Mouse (Mus musculus) intestine, embryonic 16.5 days (tissue): ENCODE measurements around the gene Mypn. TPM values are rescaled to one million over a fixed set of nuclear protein-coding genes. Genes with fewer than 3 reads are reported as not detected.

Experiments used
- ATAC-seq: fragments of 200-750 bp; cut with Nextera tagmentation; 2 replicates; pipeline ENCODE4 v1.8.0; 2017; ENCODE audit warnings: moderate TSS enrichment, moderate library complexity
- H3K27ac ChIP-seq: fragments of 300-500 bp; sonication (generic); 2 replicates; pipeline ENCODE4 v1.5.1; 2014; ENCODE audit warnings: mild to moderate bottlenecking, low read length
- H3K27me3 ChIP-seq: fragments of 300-500 bp; sonication (generic); replicated peaks from 2 replicates; pipeline ENCODE4 v1.6.1; 2014; ENCODE audit warnings: low read length, control low read depth, mixed read lengths; ENCODE audit not compliant: control insufficient read depth, insufficient read depth
- H3K36me3 ChIP-seq: fragments of 300-500 bp; sonication (generic); 2 replicates; pipeline ENCODE4 v1.6.1; 2014; ENCODE audit warnings: low read length, control low read depth; ENCODE audit not compliant: control insufficient read depth, insufficient read depth
- H3K4me1 ChIP-seq: fragments of 300-500 bp; sonication (generic); 2 replicates; pipeline ENCODE4 v1.6.1; 2014; ENCODE audit warnings: low read length, control low read depth, mixed read lengths; ENCODE audit not compliant: control insufficient read depth, insufficient read depth
- H3K4me2 ChIP-seq: fragments of 300-500 bp; sonication (generic); 2 replicates; pipeline ENCODE4 v1.6.1; 2014; ENCODE audit warnings: low read depth, low read length, control low read depth
- H3K4me3 ChIP-seq: fragments of 300-500 bp; sonication (generic); 2 replicates; pipeline ENCODE4 v1.5.1; 2014; ENCODE audit warnings: mild to moderate bottlenecking, low read length
- H3K9ac ChIP-seq: fragments of 300-500 bp; sonication (generic); 2 replicates; pipeline ENCODE4 v1.6.1; 2014; ENCODE audit warnings: low read depth, low read length
- H3K9me3 ChIP-seq: fragments of 300-500 bp; sonication (generic); 2 replicates; pipeline ENCODE4 v1.6.1; 2016; ENCODE audit warnings: low read length, control low read depth; ENCODE audit not compliant: control insufficient read depth
- WGBS: fragments of 180-500 bp; shearing (Covaris S2); extraction: QIAGEN DNeasy Blood & Tissue Kit; methylation state at CpG from one replicate; pipeline ENCODE4 v1.1.7; 2014; 5-methylcytosine and 5-hydroxymethylcytosine counted together
- polyA plus RNA-seq: library from polyadenylated mRNA; unstranded; fragments of >200 nt; fragmentation: Nextera tagmentation; extraction: Ambion mirVana; gene quantifications from 2 replicates; pipeline ENCODE4 v1.2.1, GENCODE M21; 2015

Gene Mypn
- polyA plus RNA-seq, 1 experiment from 2014 or later, result not detected

GRCm38 (mm10) chr10:63221081-63221783 lies 17.5 kb upstream of the Mypn start:
- H3K27ac ChIP-seq, result no peak overlapping the region
- H3K4me2 ChIP-seq, result no peak overlapping the region
- no peak overlapping the region for H3K9ac ChIP-seq
- no peak overlapping the region for H3K4me3 ChIP-seq
- H3K9me3 ChIP-seq, result no peaks in the 10 kb centered on the region
- H3K27me3 ChIP-seq, result no peaks in the 10 kb centered on the region
- H3K4me1 ChIP-seq, result no peaks in the 10 kb centered on the region
- no peak for ATAC-seq
- H3K36me3 ChIP-seq, result no peaks in the 10 kb centered on the region
- 68% methylated on average over 7 of the region's 7 CpGs for WGBS

GRCm38 (mm10) chr10:63208871-63209270 lies 5.1 kb upstream of the Mypn start:
- WGBS, result 56% methylated on average over 6 of the region's 6 CpGs

GRCm38 (mm10) chr10:63203002-63203401 lies 750 bp downstream of the Mypn start:
- H3K9ac ChIP-seq, result no peak overlapping the region
- whole genome bisulfite sequencing, result 65% methylated on average over 3 of the region's 3 CpGs
- H3K4me3 ChIP-seq, result no peak overlapping the region
- no peaks in the 10 kb centered on the region for H3K9me3 ChIP-seq
- no peak overlapping the region for H3K4me2 ChIP-seq
- no peak overlapping the region for H3K27ac ChIP-seq
- no peaks in the 10 kb centered on the region for H3K4me1 ChIP-seq
- H3K36me3 ChIP-seq, result no peaks in the 10 kb centered on the region
- no peak for ATAC-seq
- no peaks in the 10 kb centered on the region for H3K27me3 ChIP-seq

More at GRCm38 (mm10) chr10:63208871-63209270, 5.1 kb upstream of the Mypn start:
- Histone ChIP-seq H3K9me3 (no peaks in the 10 kb centered on the region), H3K4me2 (no peak overlapping the region), H3K27me3 (no peaks in the 10 kb centered on the region), H3K9ac (no peak overlapping the region), H3K4me1 (no peaks in the 10 kb centered on the region), H3K4me3 (no peak overlapping the region), H3K27ac (no peak overlapping the region), H3K36me3 (no peaks in the 10 kb centered on the region)
- no peak for ATAC-seq

GRCm38 (mm10) chr10:63201534-63201933 lies 2.2 kb downstream of the Mypn start:
- H3K4me3 ChIP-seq, result no peak overlapping the region
- H3K36me3 ChIP-seq, result no peaks in the 10 kb centered on the region
- H3K27me3 ChIP-seq, result no peaks in the 10 kb centered on the region
- H3K27ac ChIP-seq, result no peak overlapping the region
- no peaks in the 10 kb centered on the region for H3K9me3 ChIP-seq
- no peak overlapping the region for H3K4me2 ChIP-seq
- no peak overlapping the region for H3K9ac ChIP-seq
- ATAC-seq, result no peak
- H3K4me1 ChIP-seq, result no peaks in the 10 kb centered on the region
- 71% methylated on average over 8 of the region's 8 CpGs for WGBS

GRCm38 (mm10) chr10:63199008-63199407 lies 4.7 kb downstream of the Mypn start:
- H3K36me3 ChIP-seq, result no peaks in the 10 kb centered on the region
- H3K27me3 ChIP-seq, result no peaks in the 10 kb centered on the region
- H3K27ac ChIP-seq, result no peak overlapping the region
- H3K9me3 ChIP-seq, result no peaks in the 10 kb centered on the region
- H3K4me2 ChIP-seq, result no peak overlapping the region
- no peak for ATAC-seq
- H3K4me1 ChIP-seq, result no peaks in the 10 kb centered on the region
- WGBS, result 80% methylated on average over 4 of the region's 4 CpGs
- H3K9ac ChIP-seq, result no peak overlapping the region
- H3K4me3 ChIP-seq, result no peak overlapping the region

GRCm38 (mm10) chr10:63192736-63193135 lies 11.0 kb downstream of the Mypn start:
- H3K9me3 ChIP-seq, result no peaks in the 10 kb centered on the region
- no peaks in the 10 kb centered on the region for H3K4me1 ChIP-seq
- H3K4me3 ChIP-seq, result no peak overlapping the region
- 89% methylated on average over 14 of the region's 14 CpGs for WGBS
- no peaks in the 10 kb centered on the region for H3K27me3 ChIP-seq
- no peak overlapping the region for H3K4me2 ChIP-seq
- no peak overlapping the region for H3K27ac ChIP-seq
- H3K9ac ChIP-seq, result no peak overlapping the region
- no peak for ATAC-seq
- H3K36me3 ChIP-seq, result no peaks in the 10 kb centered on the region

- no peak overlapping the region for H3K27ac ChIP-seq
- no peak overlapping the region for H3K4me3 ChIP-seq
- no peaks in the 10 kb centered on the region for H3K36me3 ChIP-seq
- no peaks in the 10 kb centered on the region for H3K4me1 ChIP-seq
- no peak overlapping the region for H3K4me2 ChIP-seq
- WGBS, result 75% methylated on average over 18 of the region's 18 CpGs
- no peak overlapping the region for H3K9ac ChIP-seq
- H3K9me3 ChIP-seq, result no peaks in the 10 kb centered on the region
- ATAC-seq, result no peak
- H3K27me3 ChIP-seq, result no peaks in the 10 kb centered on the region
These were observed 11.5 kb downstream of the Mypn start for GRCm38 (mm10) chr10:63192276-63192675.

- Histone ChIP-seq H3K4me3 (no peak overlapping the region), H3K4me2 (no peak overlapping the region), H3K27ac (no peak overlapping the region), H3K4me1 (no peaks in the 10 kb centered on the region), H3K9ac (no peak overlapping the region), H3K36me3 (no peaks in the 10 kb centered on the region), H3K27me3 (no peaks in the 10 kb centered on the region), H3K9me3 (no peaks in the 10 kb centered on the region)
- no peak for ATAC-seq
- WGBS, result 84% methylated on average over 4 of the region's 4 CpGs
These were observed 19.3 kb downstream of the Mypn start for GRCm38 (mm10) chr10:63184451-63184850.

- Histone ChIP-seq H3K4me3 (no peak overlapping the region), H3K27ac (no peak overlapping the region), H3K4me1 (no peaks in the 10 kb centered on the region), H3K36me3 (no peaks in the 10 kb centered on the region), H3K9ac (no peak overlapping the region), H3K9me3 (no peaks in the 10 kb centered on the region), H3K27me3 (no peaks in the 10 kb centered on the region), H3K4me2 (no peak overlapping the region)
- ATAC-seq, result no peak
- WGBS, result 75% methylated on average over 5 of the region's 5 CpGs
These were observed 21.5 kb downstream of the Mypn start for GRCm38 (mm10) chr10:63182177-63182768.
